Mouse (Mus musculus) activated CD4-positive, CD25-positive, alpha-beta regulatory T cell, adult 9 weeks (primary cell): ENCODE results near the gene Arhgap15. TPM values are rescaled to one million over a fixed set of nuclear protein-coding genes. Genes with fewer than 3 reads are reported as not detected.

ENCODE experiments used
- polyA plus RNA-seq: library from polyadenylated mRNA; unstranded; fragments of 100-300 nt; shearing (Covaris generic); gene quantifications from one replicate; pipeline ENCODE4 v1.2.1, GENCODE M21; 2017

The Arhgap15 gene
- polyA plus RNA-seq, result 364 TPM

DNA sequence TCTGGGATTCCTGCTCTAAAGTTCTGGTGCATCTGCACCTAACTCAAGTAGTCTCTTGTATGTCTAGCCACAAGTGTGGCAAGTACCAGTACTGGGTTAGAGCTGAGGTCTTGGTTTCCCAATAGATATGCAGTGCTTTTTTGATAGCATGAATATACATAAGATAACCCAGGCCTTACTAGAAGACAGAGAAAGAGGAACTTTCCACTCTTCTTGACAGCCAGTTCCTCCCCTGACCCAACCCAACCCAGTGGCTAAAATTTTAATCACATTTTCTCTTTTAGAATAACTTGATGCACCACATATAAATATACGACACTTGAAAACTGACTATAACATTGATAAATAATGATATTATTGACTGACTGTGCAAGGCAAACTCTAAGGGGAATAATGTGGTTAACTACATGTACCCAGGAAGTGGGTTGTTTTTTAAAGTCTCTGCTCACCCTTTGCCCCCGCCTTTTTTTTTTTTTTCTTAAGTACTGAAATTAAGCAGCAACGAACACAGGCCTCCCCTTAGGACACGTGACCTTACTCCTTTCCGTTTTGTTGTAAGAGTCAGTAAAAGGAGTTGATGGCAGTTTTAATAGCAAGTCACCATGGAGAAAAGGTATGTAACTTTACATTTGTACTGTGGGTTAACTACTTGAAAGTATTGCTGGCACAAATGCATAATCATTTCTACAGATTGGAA is at the start of gene Arhgap15:
TSS of gene Arhgap15 (plus strand) at position 538 of the 697 bp plus-strand sequence.

Other genes starting within 250 kb of the Arhgap15 start
- 0.65 TPM for gene Kynu, start 193.5 kb upstream of the Arhgap15 start, polyA plus RNA-seq